Mouse (Mus musculus): ENCODE results near the gene Crisp4. TPM values are rescaled to one million over a fixed set of nuclear protein-coding genes. Genes with fewer than 3 reads are reported as not detected.

The Crisp4 gene
- total RNA-seq (2021) = not detected
- long read RNA-seq, experiment 1 = 0 reads
- long read RNA-seq, experiment 2 = 0 reads

GRCm38 (mm10) chr1:18145802-18146201, at the start of gene Crisp4:
Gene Crisp4, minus strand, starts transcription at chr1:18145902.
- TF ChIP-seq CTCF (conservative IDR thresholded peaks at IDR 0.05) = no peak
- DNase-seq (ENCODE audit: low spot score in 2 of 2) = no peak
- H3K4me3 ChIP-seq = no peak within 1 kb of the TSS
- no peak within 1 kb of the TSS for H3K27ac ChIP-seq

DNA sequence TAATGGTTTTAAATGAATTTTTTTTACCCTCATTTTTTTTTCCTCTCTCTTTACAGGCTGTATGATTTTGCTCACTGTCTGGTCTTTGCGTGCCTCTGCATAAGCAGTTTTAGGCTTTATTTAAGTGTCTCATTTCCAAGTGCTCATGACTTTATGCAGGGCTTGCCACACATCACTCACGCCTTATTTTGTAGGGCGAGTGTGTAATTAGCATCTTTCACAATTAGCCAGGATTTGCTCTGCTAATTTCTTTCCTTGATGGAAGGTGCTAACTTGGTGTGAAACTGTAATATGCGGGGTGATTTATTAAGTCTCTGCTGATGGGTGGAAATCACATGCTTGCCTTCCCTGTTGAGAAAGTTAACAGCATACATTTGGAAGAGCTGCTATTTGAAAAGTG, 46.0 kb upstream of the Crisp4 start:
- no peak for DNase-seq (ENCODE audit: low spot score in 2 of 2)
- TF ChIP-seq CTCF (conservative IDR thresholded peaks at IDR 0.05) = no peak
- H3K27ac ChIP-seq = no peak overlapping the region
- H3K4me3 ChIP-seq = no peak overlapping the region

DNA sequence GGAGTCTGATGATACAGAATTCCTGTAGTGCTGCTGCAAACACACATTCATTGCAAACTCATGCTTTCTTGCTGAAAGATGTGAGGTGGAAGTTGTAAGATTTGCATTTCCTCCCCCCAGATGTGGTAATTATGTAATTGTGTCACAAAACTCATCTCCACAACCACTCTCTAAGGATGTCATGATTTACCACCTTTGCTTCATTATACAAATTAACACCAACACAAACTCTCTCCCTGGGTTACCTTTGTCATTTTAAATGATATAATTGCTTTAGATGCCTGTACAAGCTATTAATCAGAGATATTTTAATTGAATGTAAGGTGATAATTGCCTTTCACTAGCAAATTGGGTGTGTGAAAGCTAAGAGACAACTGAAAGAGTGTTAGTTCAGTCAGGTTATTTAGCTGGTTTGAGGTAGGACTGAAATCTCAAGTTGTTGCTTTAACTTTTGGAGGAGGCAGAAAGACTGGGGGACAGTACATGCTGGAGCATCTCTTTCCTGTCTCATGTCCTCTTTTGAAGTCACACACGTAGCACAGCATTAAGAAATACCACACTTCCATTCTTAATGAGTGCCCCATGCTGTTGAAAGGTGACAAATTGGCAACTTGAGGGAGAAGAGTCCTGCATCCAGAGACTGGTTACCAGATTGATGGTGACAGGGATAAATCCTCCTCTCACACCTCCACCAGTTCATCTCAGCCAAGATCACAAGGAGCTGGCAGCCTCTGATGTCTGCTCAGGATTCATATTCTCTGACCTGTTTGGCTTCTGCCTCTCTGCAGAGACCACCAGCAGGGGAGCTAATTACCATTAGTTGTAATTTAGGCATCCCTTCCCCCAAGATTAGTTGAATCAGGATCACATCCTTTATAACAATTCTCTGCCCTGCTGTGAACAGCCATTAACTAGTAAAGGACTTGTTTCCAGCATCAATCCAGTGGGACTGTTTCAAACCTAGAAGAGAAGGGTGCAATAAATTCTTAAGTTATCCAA, 45.3 kb upstream of the Crisp4 start:
- DNase-seq (ENCODE audit: low spot score in 2 of 2) = no peak
- H3K27ac ChIP-seq = no peak overlapping the region

GRCm38 (mm10) chr1:18181167-18181566, 35.5 kb upstream of the Crisp4 start:
- H3K27ac ChIP-seq = peak overlapping the region; percentile 36; the same call in 1 of the 2 replicates
- TF ChIP-seq CTCF (conservative IDR thresholded peaks at IDR 0.05) = no peak
- DNase-seq (ENCODE audit: low spot score in 2 of 2) = peak; percentile 16 to 21
- H3K4me3 ChIP-seq = no peak overlapping the region

More for the DNA sequence above, 45.3 kb upstream of the Crisp4 start:
- TF ChIP-seq CTCF (conservative IDR thresholded peaks at IDR 0.05) = no peak
- no peak overlapping the region for H3K4me3 ChIP-seq

- TF ChIP-seq CTCF (conservative IDR thresholded peaks at IDR 0.05) = no peak
- Histone ChIP-seq H3K4me3 (no peak overlapping the region), H3K27ac (no peak overlapping the region)
- no peak for DNase-seq (ENCODE audit: low spot score in 2 of 2)
These were observed 24.9 kb upstream of the Crisp4 start for GRCm38 (mm10) chr1:18170573-18170972.

GRCm38 (mm10) chr1:18168261-18168660, 22.6 kb upstream of the Crisp4 start:
- TF ChIP-seq CTCF (conservative IDR thresholded peaks at IDR 0.05) = 0 out of 2 replicates have a peak, but pooled peaks have one; percentile 11

DNA sequence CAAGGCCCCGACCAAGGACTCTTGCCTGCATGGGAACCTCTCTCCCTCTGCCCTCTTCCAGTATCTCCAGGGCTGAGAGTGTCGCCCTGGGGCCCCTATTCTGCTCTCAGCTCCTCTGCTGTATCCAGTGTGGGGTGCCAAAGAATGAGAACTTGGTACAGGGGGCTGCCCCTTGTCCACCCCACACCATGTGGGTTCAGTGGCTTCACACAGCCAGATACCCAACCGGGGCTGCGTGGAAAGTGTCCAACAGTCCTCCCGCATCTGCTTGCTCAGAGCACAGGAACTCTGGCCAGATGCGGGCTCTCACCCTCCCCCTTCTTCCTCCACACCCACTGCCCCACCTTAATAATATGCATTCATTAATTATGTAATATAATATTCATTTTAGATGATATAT, 13.4 kb upstream of the Crisp4 start:
- no peak for DNase-seq (ENCODE audit: low spot score in 2 of 2)
- Histone ChIP-seq H3K27ac (no peak overlapping the region), H3K4me3 (no peak overlapping the region)
- no peak for TF ChIP-seq CTCF (conservative IDR thresholded peaks at IDR 0.05)

More at GRCm38 (mm10) chr1:18168261-18168660, 22.6 kb upstream of the Crisp4 start:
- Histone ChIP-seq H3K4me3 (no peak overlapping the region), H3K27ac (no peak overlapping the region)
- peak; percentile 37 to 50 for DNase-seq (ENCODE audit: low spot score in 2 of 2)

- no peak overlapping the region for H3K4me3 ChIP-seq
- H3K27ac ChIP-seq = no peak overlapping the region
- no peak for TF ChIP-seq CTCF (conservative IDR thresholded peaks at IDR 0.05)
- peak in 1 of 2 experiments; percentile 10 for DNase-seq (ENCODE audit: low spot score in 2 of 2)
These were observed 2.5 kb upstream of the Crisp4 start for GRCm38 (mm10) chr1:18148211-18148610.

GRCm38 (mm10) chr1:18131691-18132090, 14.0 kb downstream of the Crisp4 start:
- H3K4me3 ChIP-seq = no peak overlapping the region
- H3K27ac ChIP-seq = no peak overlapping the region
- TF ChIP-seq CTCF (conservative IDR thresholded peaks at IDR 0.05) = peak; percentile 81
- DNase-seq (ENCODE audit: low spot score in 2 of 2) = no peak

DNA sequence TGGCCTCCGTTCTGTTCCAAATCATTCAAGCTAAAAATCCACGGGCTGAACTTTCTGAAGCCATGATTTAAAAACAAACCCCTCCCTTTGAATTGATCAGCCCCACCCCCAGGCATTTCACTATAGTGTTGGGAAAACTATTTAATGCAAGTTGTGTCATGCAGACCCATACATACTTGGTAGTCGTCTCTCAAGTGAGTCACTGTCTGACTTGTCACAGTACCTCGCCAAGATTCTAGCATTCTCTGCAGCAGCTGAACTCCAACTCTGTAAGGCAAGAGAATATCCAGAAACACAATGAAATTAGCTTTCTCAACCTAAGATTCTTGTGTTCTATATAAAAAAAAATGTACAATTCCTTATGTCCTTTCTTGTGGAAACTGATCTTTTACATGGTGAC, 15.7 kb downstream of the Crisp4 start:
- H3K27ac ChIP-seq = no peak overlapping the region
- no peak for DNase-seq (ENCODE audit: low spot score in 2 of 2)
- TF ChIP-seq CTCF (conservative IDR thresholded peaks at IDR 0.05) = no peak
- H3K4me3 ChIP-seq = no peak overlapping the region

- DNase-seq (ENCODE audit: low spot score in 2 of 2) = peak; percentile 12 to 13
- Histone ChIP-seq H3K27ac (no peak overlapping the region), H3K4me3 (no peak overlapping the region; the same call in 1 of the 2 replicates)
- TF ChIP-seq CTCF (conservative IDR thresholded peaks at IDR 0.05) = peak; percentile 74
These were observed 38.9 kb downstream of the Crisp4 start for GRCm38 (mm10) chr1:18106720-18107355.

GRCm38 (mm10) chr1:18105866-18106529, 39.7 kb downstream of the Crisp4 start:
- Histone ChIP-seq H3K4me3 (no peak overlapping the region; the same call in 1 of the 2 replicates), H3K27ac (no peak overlapping the region)
- peak; percentile 79 for TF ChIP-seq CTCF (conservative IDR thresholded peaks at IDR 0.05)
- DNase-seq (ENCODE audit: low spot score in 2 of 2) = peak; percentile 17 to 26

All from layer of hippocampus, adult 2 months (tissue).